Mouse (Mus musculus): Measurements from ENCODE around the gene Zfhx2. TPM values are rescaled to one million over a fixed set of nuclear protein-coding genes. Genes with fewer than 3 reads are reported as not detected.

Zfhx2 gene
- polyA plus RNA-seq, 1 experiment, result 2.3 TPM

GRCm38 (mm10) chr14:55094704-55095231 lies 2.6 kb upstream of the Zfhx2 start, which contains the start of gene Thtpa:
Gene Thtpa, plus strand, starts transcription at chr14:55094784.
- TF ChIP-seq GATA1 (IDR thresholded peaks at IDR 0.05; ENCODE audit: low read length), result no peak

- no peak for TF ChIP-seq GATA1 (IDR thresholded peaks at IDR 0.05; ENCODE audit: low read length)
These were observed 1.8 kb upstream of the Zfhx2 start for GRCm38 (mm10) chr14:55093927-55094326.

GRCm38 (mm10) chr14:55091209-55091865 lies 787 bp downstream of the Zfhx2 start:
- no peak for TF ChIP-seq GATA1 (IDR thresholded peaks at IDR 0.05; ENCODE audit: low read length)

GRCm38 (mm10) chr14:55089199-55089947 lies 2.8 kb downstream of the Zfhx2 start:
- TF ChIP-seq GATA1 (IDR thresholded peaks at IDR 0.05; ENCODE audit: low read length), result no peak

- no peak for TF ChIP-seq GATA1 (IDR thresholded peaks at IDR 0.05; ENCODE audit: low read length)
These were observed 6.1 kb downstream of the Zfhx2 start for GRCm38 (mm10) chr14:55086009-55086514.

GRCm38 (mm10) chr14:55085324-55086008 lies 6.7 kb downstream of the Zfhx2 start:
- TF ChIP-seq GATA1 (IDR thresholded peaks at IDR 0.05; ENCODE audit: low read length), result no peak

GRCm38 (mm10) chr14:55083481-55083880 lies 8.6 kb downstream of the Zfhx2 start:
- no peak for TF ChIP-seq GATA1 (IDR thresholded peaks at IDR 0.05; ENCODE audit: low read length)

GRCm38 (mm10) chr14:55081105-55081504 lies 11.0 kb downstream of the Zfhx2 start:
- no peak for TF ChIP-seq GATA1 (IDR thresholded peaks at IDR 0.05; ENCODE audit: low read length)

GRCm38 (mm10) chr14:55079214-55079970 lies 12.7 kb downstream of the Zfhx2 start:
- TF ChIP-seq GATA1 (IDR thresholded peaks at IDR 0.05; ENCODE audit: low read length), result no peak

- no peak for TF ChIP-seq GATA1 (IDR thresholded peaks at IDR 0.05; ENCODE audit: low read length)
These were observed 13.6 kb downstream of the Zfhx2 start for GRCm38 (mm10) chr14:55078366-55078989.

- no peak for TF ChIP-seq GATA1 (IDR thresholded peaks at IDR 0.05; ENCODE audit: low read length)
These were observed 14.4 kb downstream of the Zfhx2 start for GRCm38 (mm10) chr14:55077481-55078365.

GRCm38 (mm10) chr14:55076956-55077355 lies 15.2 kb downstream of the Zfhx2 start:
- TF ChIP-seq GATA1 (IDR thresholded peaks at IDR 0.05; ENCODE audit: low read length), result no peak

- no peak for TF ChIP-seq GATA1 (IDR thresholded peaks at IDR 0.05; ENCODE audit: low read length)
These were observed 15.9 kb downstream of the Zfhx2 start for GRCm38 (mm10) chr14:55076224-55076623.

GRCm38 (mm10) chr14:55074416-55074815 lies 17.7 kb downstream of the Zfhx2 start:
- TF ChIP-seq GATA1 (IDR thresholded peaks at IDR 0.05; ENCODE audit: low read length), result no peak

Data from G1E-ER4 (cell line).